Mouse (Mus musculus): Measurements from ENCODE around the gene Gm49403. TPM values are rescaled to one million over a fixed set of nuclear protein-coding genes. Genes with fewer than 3 reads are reported as not detected.
"Not testable (repeated sequence)": the region's sequence is repeated elsewhere in the genome, so short reads cannot be mapped to it uniquely, and the experiment has no call there.

The Gm49403 gene
- not detected in 2 replicates for polyA plus RNA-seq (2015; fragmentation: Nextera tagmentation; extraction: Ambion mirVana)

DNA sequence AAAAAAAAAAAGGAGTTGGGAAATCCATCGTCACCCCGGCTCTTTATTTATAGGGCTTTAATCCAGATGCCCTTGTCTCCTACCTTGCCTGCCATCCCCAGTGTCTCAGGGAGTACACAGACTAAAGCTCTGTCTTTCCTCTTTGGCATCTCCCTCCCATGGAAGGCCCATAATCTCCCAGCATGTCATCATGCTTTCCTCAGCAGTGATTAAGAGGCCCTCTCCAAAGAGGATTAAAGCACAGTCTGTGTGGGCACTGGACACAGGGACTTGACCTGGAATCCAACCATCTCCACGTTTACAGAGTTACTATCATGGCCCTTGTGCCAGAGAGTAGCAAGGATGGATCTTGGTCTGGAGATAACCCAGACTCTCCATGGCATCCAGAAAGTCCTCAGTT, at the start of gene Gm49403, which contains the start of gene Lbhd1:
Gm49403 (plus strand) TSS at position 315 of the 400 bp plus-strand sequence.
Lbhd1 (plus strand) TSS at position 117 of the 400 bp plus-strand sequence.
- Histone ChIP-seq H3K4me1 (peaks cover 22% of the 10 kb centered on the region), H3K9ac (no peak within 1 kb of the TSS), H3K27ac (no peak within 1 kb of the TSS), H3K36me3 (replicated peaks) (no peaks in the 10 kb centered on the region), H3K9me3 (no peaks in the 10 kb centered on the region), H3K4me2 (no peak within 1 kb of the TSS), H3K4me3 (no peak within 1 kb of the TSS), H3K27me3 (replicated peaks) (no peaks in the 10 kb centered on the region)
- 71% methylated on average over 3 of the region's 3 CpGs for WGBS
- ATAC-seq (replicated peaks): no peak

DNA sequence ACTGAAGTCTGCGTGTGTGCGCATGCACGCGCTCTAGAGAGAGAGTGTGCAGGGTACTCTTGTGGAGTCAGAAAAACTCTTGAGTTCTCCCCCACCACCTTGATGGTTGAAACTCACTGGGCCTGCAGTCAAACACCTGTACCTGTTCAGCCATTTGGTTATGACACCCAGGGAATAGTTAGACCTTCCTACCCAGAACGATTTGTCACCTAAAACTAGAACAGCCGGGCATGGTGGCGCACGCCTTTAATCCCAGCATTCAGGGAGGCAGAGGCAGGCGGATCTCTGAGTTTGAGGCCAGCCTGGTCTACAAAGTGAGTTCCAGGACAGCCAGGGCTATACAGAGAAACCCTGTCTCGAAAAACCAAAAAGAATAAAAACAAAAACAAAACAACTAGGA, 47.4 kb upstream of the Gm49403 start:
- 97% methylated on average over 10 of the region's 10 CpGs for WGBS
- H3K27me3 ChIP-seq (replicated peaks); ATAC-seq (replicated peaks); H3K9me3 ChIP-seq; H3K4me3 ChIP-seq; H3K9ac ChIP-seq: not testable (repeated sequence)
- Histone ChIP-seq H3K27ac (peak overlapping the region; percentile 98; the same call in 1 of the 2 replicates), H3K4me2 (peak overlapping the region; percentile 60), H3K36me3 (replicated peaks) (peaks cover 29% of the 10 kb centered on the region), H3K4me1 (peaks cover 21% of the 10 kb centered on the region)

DNA sequence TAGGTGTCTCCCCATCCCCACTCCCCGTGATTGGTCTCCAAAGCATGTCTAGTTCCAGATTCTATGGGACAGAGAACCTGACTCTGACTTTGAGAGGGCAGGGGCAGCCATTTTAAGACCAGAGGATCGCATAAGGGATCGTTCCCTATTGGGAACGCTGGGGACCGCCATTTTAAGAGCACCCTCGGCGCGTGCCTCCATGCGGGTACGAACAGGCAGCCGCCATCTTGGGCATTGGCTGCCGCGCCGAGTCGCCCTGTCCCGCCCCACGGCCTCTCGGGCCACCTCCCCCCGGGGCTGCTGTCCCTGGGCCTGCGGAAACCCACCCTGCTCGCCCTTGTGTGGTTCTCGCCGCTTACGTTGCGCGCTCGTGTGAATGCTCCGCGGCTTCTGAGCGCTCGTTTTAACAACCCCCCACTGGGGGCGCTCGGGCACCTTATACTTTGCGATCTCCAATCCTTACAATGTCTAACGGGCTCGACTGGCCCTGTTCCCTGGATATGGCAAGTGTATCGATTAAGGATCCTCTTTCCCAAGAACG, 46.4 kb upstream of the Gm49403 start, which contains the start of gene Bscl2:
Bscl2 (plus strand) TSS at position 217 of the 541 bp plus-strand sequence.
- Histone ChIP-seq H3K4me1 (peaks cover 28% of the 10 kb centered on the region), H3K27ac (peak within 1 kb of the TSS; percentile 98), H3K9ac (peak within 1 kb of the TSS; percentile 89), H3K36me3 (replicated peaks) (peaks cover 20% of the 10 kb centered on the region), H3K9me3 (no peaks in the 10 kb centered on the region), H3K4me3 (peak within 1 kb of the TSS; percentile 66), H3K27me3 (replicated peaks) (no peaks in the 10 kb centered on the region), H3K4me2 (peak within 1 kb of the TSS; percentile 60)
- peak; percentile 62 for ATAC-seq (replicated peaks)
- under 1% methylated on average over 38 of the region's 38 CpGs for WGBS

DNA sequence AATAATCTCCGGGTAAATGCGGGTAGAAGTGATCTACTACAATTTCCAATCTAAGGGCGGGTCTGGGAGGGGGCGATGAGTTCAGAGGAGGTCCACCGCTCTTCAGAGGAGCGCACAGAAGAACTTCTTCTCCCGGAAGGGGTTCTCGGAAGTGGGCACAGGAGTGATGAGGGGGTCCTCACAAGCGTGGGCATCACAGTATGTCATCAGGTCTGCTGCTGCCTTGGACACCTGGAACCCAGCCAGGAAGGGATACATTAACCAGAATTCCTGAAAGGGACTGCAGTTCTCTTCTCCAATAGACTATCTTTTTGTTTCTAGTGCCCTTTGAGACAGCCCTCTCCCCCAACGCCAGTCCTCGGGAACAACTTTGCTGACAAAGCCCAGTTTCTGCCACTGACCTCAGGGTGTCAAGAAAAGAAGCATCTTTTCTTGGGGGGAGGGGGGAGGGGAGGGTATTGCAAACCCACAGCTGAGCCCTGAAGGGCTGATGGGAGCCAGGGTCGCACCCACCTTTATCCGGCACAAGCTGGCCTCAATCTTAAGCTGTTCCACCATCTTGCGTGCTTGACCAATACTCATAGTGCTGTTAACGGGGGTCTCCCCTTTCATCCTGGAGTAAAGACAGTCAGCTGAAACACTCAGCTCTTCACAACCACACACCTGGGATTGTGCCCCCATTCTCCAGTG, 45.5 kb upstream of the Gm49403 start:
- Histone ChIP-seq H3K36me3 (replicated peaks) (peaks cover 12% of the 10 kb centered on the region), H3K4me1 (peaks cover 28% of the 10 kb centered on the region), H3K27me3 (replicated peaks) (no peaks in the 10 kb centered on the region), H3K9ac (peak overlapping the region; percentile 89), H3K4me3 (peak overlapping the region; percentile 66), H3K4me2 (peak overlapping the region; percentile 60), H3K27ac (peak overlapping the region; percentile 98), H3K9me3 (no peaks in the 10 kb centered on the region)
- 0 out of 2 replicates have a peak, but pooled peaks have one; percentile 11 for ATAC-seq (replicated peaks)
- 8% methylated on average over 15 of the region's 15 CpGs for WGBS

DNA sequence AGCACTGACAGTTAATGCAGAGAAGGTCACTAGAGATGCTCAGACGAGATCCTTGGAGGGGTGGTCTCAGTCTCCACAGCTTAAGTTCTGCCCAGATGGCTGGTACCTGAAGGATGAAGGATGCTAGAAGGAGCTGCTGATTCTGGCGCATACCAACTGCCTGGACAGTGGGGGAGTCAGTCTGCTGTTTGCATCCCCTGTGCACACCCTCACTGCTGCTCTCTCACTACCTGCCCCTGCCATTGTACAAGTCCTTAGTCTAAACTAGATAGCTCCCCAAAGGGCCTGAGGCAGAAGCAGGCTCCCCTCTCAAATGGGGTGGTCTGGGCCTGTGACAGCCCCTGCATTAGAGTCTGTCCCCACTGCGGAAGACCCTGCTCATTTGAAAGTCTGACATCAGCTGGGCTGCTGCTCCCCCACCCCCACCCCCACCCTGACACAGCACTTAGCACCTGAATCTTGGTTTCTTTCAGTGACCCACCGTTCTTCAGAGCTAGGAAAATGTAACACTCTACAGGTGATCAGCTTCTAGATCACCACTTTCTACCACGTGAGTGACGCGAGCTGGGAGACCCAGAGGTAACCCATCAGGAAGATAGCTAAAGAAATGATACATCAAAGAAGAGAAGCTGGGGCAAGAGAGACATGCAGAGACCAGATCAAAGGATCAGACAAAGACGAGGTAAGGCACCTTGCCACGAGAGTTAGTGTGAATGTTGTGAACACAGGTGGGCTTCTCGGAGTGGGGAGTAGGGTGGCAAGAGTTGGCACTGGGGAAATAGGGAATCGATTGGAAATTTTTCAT, 44.4 kb upstream of the Gm49403 start, which contains the start of gene Gng3:
Gng3 (minus strand) TSS at position 92 of the 805 bp plus-strand sequence.
- peaks cover 4% of the 10 kb centered on the region for H3K36me3 ChIP-seq (replicated peaks)
- peak; percentile 94 for ATAC-seq (replicated peaks)
- peak within 1 kb of the TSS; percentile 66 for H3K4me3 ChIP-seq
- no peaks in the 10 kb centered on the region for H3K27me3 ChIP-seq (replicated peaks)
- peak within 1 kb of the TSS; percentile 98 for H3K27ac ChIP-seq
- peaks cover 28% of the 10 kb centered on the region for H3K4me1 ChIP-seq
- H3K9me3 ChIP-seq: no peaks in the 10 kb centered on the region
- WGBS: 26% methylated on average over 11 of the region's 11 CpGs
- peak within 1 kb of the TSS; percentile 60 for H3K4me2 ChIP-seq
- peak within 1 kb of the TSS; percentile 89 for H3K9ac ChIP-seq

DNA sequence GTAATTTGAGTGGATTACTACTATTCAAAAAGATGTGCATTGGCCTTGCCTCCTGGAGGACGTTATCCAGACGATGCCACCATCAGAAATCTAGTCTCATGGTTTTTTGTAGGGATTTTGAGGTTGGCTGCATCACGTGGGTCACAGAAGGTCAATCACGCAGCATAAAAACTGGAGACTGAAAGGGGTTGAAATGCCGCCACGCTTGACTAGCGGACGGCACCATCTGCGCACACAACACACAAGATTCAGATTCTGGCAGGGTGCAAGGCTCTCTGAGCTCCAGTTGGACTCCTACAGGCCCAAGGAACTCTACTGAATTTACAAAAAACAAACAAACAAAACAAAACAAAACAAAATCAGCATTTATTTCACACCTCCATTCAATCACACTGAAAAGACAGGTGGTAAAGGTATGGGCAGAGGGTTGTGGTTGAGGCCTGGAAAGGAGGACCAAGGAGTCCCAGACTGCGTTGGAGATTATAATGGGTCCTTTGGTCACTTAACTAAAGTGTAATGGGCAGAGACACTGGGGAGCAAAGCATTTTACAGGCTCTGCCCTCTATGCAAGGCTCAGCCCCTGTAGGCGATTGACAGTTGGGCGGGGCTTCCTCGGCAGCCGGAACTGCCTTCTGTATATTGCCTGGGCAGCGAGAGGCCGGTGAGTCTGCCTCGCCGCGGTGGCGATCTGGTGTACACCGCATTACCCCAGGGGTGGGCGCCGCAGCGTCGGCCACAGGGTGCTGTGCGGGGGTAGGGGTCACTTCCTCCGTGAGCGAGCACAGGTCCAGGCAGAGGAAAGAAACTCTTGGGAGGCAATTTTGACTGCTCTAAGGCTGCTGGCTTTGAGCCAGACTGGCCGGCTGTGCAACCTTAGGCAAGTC, 43.6 kb upstream of the Gm49403 start:
- H3K4me3 ChIP-seq: peak overlapping the region; percentile 66
- peak; percentile 34 for ATAC-seq (replicated peaks)
- H3K36me3 ChIP-seq (replicated peaks): no peaks in the 10 kb centered on the region; the same call in 1 of the 2 replicates
- H3K9ac ChIP-seq: peak overlapping the region; percentile 89
- H3K4me2 ChIP-seq: peak overlapping the region; percentile 60
- peaks cover 28% of the 10 kb centered on the region for H3K4me1 ChIP-seq
- WGBS: 8% methylated on average over 29 of the region's 29 CpGs
- H3K27ac ChIP-seq: peak overlapping the region; percentile 98
- no peaks in the 10 kb centered on the region for H3K27me3 ChIP-seq (replicated peaks)
- H3K9me3 ChIP-seq: no peaks in the 10 kb centered on the region

DNA sequence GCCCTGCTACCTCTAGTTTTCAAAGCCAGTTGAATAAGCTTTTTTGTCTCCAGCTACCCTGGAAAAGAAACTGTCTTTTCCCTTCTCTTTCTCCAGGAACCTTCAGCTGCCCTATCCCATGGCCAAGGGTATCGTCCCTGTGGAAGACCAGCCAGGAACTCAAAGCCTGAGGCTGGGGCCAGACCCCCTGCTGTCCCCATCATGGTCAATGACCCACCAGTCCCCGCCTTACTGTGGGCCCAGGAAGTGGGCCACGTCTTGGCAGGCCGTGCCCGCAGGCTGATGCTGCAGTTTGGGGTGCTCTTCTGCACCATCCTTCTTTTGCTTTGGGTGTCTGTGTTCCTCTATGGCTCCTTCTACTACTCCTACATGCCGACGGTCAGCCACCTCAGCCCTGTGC, 42.7 kb upstream of the Gm49403 start:
- Histone ChIP-seq H3K36me3 (replicated peaks) (peaks cover 5% of the 10 kb centered on the region), H3K27ac (peak overlapping the region; percentile 98; the same call in 1 of the 2 replicates), H3K4me1 (peaks cover 27% of the 10 kb centered on the region), H3K4me3 (peak overlapping the region; percentile 66), H3K9ac (peak overlapping the region; percentile 89), H3K9me3 (no peaks in the 10 kb centered on the region), H3K4me2 (peak overlapping the region; percentile 60), H3K27me3 (replicated peaks) (no peaks in the 10 kb centered on the region)
- WGBS: 90% methylated on average over 7 of the region's 7 CpGs
- ATAC-seq (replicated peaks): no peak

DNA sequence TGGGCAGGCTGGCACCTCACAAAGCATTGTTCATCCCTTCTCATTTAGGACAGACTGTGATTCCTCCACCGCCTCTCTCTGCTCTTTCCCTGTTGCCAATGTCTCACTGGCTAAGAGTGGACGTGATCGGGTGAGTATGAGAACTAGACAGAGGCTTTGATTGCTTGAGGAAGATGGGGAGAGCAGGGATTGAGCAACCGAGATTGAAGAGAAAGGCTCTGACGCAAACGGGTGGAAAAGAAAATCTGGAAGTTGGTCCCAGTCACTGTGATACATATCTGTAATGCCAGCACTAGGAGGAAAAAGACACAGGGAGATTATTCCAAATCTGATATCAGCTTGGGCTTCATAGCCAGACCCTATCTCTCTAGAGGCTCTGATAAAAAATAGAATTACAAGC, 40.8 kb upstream of the Gm49403 start:
- Histone ChIP-seq H3K4me2 (no peak overlapping the region), H3K4me1 (peaks cover 21% of the 10 kb centered on the region), H3K27ac (no peak overlapping the region), H3K9ac (no peak overlapping the region; the same call in 1 of the 2 replicates), H3K9me3 (no peaks in the 10 kb centered on the region), H3K27me3 (replicated peaks) (no peaks in the 10 kb centered on the region), H3K4me3 (no peak overlapping the region), H3K36me3 (replicated peaks) (peaks cover 21% of the 10 kb centered on the region)
- ATAC-seq (replicated peaks): no peak
- 91% methylated on average over 6 of the region's 6 CpGs for WGBS

DNA sequence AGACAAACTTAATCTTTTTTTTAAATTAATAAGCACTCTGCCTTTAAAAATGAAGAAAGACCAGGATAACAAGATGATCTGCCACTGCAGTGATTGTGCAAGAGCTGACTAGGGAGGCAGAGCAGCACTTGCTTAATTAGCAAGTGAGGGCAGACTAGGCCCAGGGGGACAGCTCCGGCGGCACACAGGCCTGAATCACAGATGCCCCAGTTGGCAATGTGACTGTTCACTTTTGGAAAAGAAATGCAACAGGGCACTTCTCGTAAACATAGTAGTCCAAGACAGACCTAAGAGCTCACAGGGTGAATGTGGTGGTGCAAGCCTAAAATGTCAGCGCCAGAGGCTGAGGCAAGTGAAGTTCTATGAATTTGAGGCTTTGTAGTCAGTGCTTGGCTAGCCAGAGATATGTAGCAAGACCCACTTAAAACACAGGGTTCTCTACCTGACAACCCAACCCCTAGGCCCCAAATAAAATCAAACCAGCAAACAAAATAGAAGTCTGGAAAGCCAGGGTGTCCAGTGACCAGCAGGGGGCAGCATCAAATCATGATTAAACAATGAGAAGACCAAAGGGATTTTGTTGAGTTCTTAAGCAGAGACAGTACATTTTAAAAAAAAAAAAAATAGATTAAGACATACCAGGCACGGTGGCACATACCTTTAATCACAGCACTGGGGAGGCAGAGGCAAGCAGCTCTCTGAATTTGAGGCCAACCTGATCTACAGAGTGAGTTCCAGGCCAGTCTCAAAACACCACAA, 39.2 kb upstream of the Gm49403 start:
- H3K9ac ChIP-seq: no peak overlapping the region

DNA sequence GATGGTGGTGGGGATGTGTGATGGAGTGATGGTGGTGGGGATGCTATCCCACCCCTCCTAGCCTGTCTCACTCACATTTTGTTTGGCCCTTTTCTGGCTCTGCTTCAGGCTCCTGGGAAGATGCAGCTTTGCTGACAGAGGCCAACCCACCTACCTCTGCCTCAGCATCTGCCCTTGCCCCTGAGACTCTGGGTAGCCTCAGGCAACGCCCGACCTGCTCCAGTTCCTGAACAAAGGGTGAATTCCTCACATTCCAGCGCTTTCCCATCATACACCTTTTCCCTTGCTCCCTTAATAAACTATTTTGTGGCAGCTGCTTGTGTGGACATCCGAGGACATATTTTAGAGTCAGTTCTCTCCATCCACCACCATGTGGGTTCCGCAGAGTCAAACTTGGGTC, 35.4 kb upstream of the Gm49403 start:
- 87% methylated on average over 5 of the region's 5 CpGs for WGBS
- Histone ChIP-seq H3K27ac (no peak overlapping the region), H3K27me3 (replicated peaks) (no peaks in the 10 kb centered on the region), H3K9ac (no peak overlapping the region), H3K4me3 (no peak overlapping the region), H3K36me3 (replicated peaks) (peaks cover 28% of the 10 kb centered on the region), H3K4me2 (no peak overlapping the region), H3K9me3 (no peaks in the 10 kb centered on the region), H3K4me1 (no peaks in the 10 kb centered on the region)
- no peak for ATAC-seq (replicated peaks)

More for the DNA sequence above, 39.2 kb upstream of the Gm49403 start:
- Histone ChIP-seq H3K27me3 (replicated peaks) (no peaks in the 10 kb centered on the region), H3K27ac (no peak overlapping the region), H3K9me3 (no peaks in the 10 kb centered on the region), H3K4me1 (peaks cover 21% of the 10 kb centered on the region), H3K4me2 (no peak overlapping the region), H3K4me3 (no peak overlapping the region), H3K36me3 (replicated peaks) (peaks cover 28% of the 10 kb centered on the region)
- 54% methylated on average over 5 of the region's 5 CpGs for WGBS
- ATAC-seq (replicated peaks): no peak
